Mouse (Mus musculus): ENCODE results near the gene Hivep3.

DNA sequence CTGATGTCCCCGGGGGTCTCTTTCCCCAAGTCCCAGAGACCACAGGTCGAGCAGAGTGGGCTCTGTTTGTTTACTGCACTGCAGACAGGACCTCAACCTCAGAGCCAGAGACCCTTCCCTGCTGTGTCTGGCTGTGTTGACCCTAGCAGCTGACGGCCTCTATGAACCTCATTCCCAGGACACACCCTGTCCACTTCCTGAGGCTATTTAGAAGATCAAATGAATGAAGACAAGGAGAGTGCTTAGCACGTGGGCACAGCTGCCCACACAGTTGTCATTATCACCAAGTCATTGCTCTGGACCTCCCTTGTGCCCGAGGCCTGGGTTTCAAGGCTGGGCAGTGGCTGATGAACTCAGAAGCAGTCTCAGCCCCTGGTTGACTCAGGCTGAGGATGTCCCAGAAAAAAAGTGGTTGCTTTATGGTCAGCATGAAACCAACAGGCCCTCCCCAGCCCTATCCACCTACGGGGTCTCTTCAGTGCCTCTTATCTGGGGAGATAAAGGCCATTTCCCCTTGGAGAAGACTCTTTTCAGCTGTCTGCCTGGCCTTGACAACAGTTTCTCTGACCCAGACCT lies 416.8 kb downstream of the Hivep3 start:
- TF ChIP-seq CTCF (IDR thresholded peaks at IDR 0.05; ENCODE audit: control insufficient read depth, insufficient read depth, insufficient read length) (no peak), MAX (IDR thresholded peaks at IDR 0.05) (peak; percentile 94), CEBPB (IDR thresholded peaks at IDR 0.05; ENCODE audit: low read depth) (no peak), USF1 (IDR thresholded peaks at IDR 0.05; ENCODE audit: low read depth) (peak; percentile 26), MYOD1 (IDR thresholded peaks at IDR 0.05; ENCODE audit: control insufficient read depth, insufficient read length, low read depth) (peak; percentile 62)
